Mouse (Mus musculus): ENCODE measurements around the gene Trappc4. TPM values are rescaled to one million over a fixed set of nuclear protein-coding genes. Genes with fewer than 3 reads are reported as not detected.
A peak's percentile ranks its signal among the peaks of the same experiment; 100 is the strongest.

The Trappc4 gene
- polyA plus RNA-seq, 1 experiment = 29.6 TPM

- Histone ChIP-seq H3K4me1 (peaks cover 25% of the 10 kb centered on the region), H3K27me3 (replicated peaks) (no peaks in the 10 kb centered on the region), H3K36me3 (replicated peaks; ENCODE audit: low read length) (peaks cover 34% of the 10 kb centered on the region), H3K4me3 (replicated peaks) (peak within 1 kb of the TSS; percentile 94), H3K9me3 (no peaks in the 10 kb centered on the region)
- TF ChIP-seq FLI1 (IDR thresholded peaks at IDR 0.05; ENCODE audit: low read length) (peak; percentile 73), GATA1 (IDR thresholded peaks at IDR 0.05; ENCODE audit: borderline replicate concordance, low read length) (no peak)
Observed at GRCm38 (mm10) chr9:44361190-44361917, 46.0 kb downstream of the Trappc4 start, which contains the start of gene Vps11. Gene Vps11, minus strand, starts transcription at chr9:44361670.

DNA sequence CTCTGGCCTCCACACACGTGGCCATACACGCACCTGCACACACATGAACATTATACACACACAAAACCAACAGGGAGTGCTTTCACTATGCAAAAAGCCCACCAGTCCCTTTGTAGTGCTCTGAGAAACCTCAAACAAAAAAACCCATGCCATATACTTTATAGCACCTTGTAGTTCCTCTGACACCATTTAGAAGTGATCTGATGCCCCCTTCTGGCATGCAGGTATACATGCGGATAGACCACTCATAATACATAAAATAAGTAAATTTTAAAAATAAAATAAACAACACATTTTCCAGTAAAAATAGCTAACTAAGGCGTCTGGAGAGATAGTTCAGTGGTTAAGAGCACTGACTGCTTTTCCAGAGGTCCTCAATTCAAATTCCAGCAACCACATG lies 50.2 kb downstream of the Trappc4 start:
- Histone ChIP-seq H3K27me3 (replicated peaks) (no peaks in the 10 kb centered on the region), H3K4me3 (replicated peaks) (no peak overlapping the region), H3K36me3 (replicated peaks; ENCODE audit: low read length) (peaks cover 75% of the 10 kb centered on the region), H3K9me3 (no peaks in the 10 kb centered on the region), H3K4me1 (peaks cover 21% of the 10 kb centered on the region)
- no peak for TF ChIP-seq FLI1 (IDR thresholded peaks at IDR 0.05; ENCODE audit: low read length)
- TF ChIP-seq GATA1 (IDR thresholded peaks at IDR 0.05; ENCODE audit: borderline replicate concordance, low read length) = no peak

Other genes with a start within 250 kb of the Trappc4 start
- gene Cbl, start 173.6 kb downstream of the Trappc4 start, polyA plus RNA-seq (2012; ENCODE audit: insufficient read depth, low replicate concordance) = 2.4 and 3.9 TPM in 2 replicates
- gene Ccdc153, start 166.9 kb downstream of the Trappc4 start, polyA plus RNA-seq (2012; ENCODE audit: insufficient read depth, low replicate concordance) = not detected in 2 replicates
- gene Pdzd3, start 156.1 kb downstream of the Trappc4 start, polyA plus RNA-seq (2012; ENCODE audit: insufficient read depth, low replicate concordance) = 0.35 TPM in 1 of 2 replicates, not detected in the other
- gene Nlrx1, start 139.0 kb downstream of the Trappc4 start, polyA plus RNA-seq (2012; ENCODE audit: insufficient read depth, low replicate concordance) = 5.5 and 12.5 TPM in 2 replicates
- gene Abcg4, start 119.0 kb downstream of the Trappc4 start, polyA plus RNA-seq (2012; ENCODE audit: insufficient read depth, low replicate concordance) = 0.19 TPM in 1 of 2 replicates, not detected in the other
- 1.3 and 4.9 TPM in 2 replicates for gene Hinfp, start 101.9 kb downstream of the Trappc4 start, polyA plus RNA-seq (2012; ENCODE audit: insufficient read depth, low replicate concordance)
- gene C2cd2l, start 87.3 kb downstream of the Trappc4 start, polyA plus RNA-seq (2012; ENCODE audit: insufficient read depth, low replicate concordance) = 44.6 and 94.5 TPM in 2 replicates
- gene Dpagt1, start 81.6 kb downstream of the Trappc4 start, polyA plus RNA-seq (2012; ENCODE audit: insufficient read depth, low replicate concordance) = 7.1 and 9.5 TPM in 2 replicates
- 416 and 1,650 TPM in 2 replicates for gene H2afx, start 72.9 kb downstream of the Trappc4 start, polyA plus RNA-seq (2012; ENCODE audit: insufficient read depth, low replicate concordance)
- 51.1 and 76.9 TPM in 2 replicates for gene Hmbs, start 63.4 kb downstream of the Trappc4 start, polyA plus RNA-seq (2012; ENCODE audit: insufficient read depth, low replicate concordance)
- gene Vps11, start 45.9 kb downstream of the Trappc4 start, polyA plus RNA-seq (2012; ENCODE audit: insufficient read depth, low replicate concordance) = 5.8 and 8.3 TPM in 2 replicates
- 14.1 and 28.1 TPM in 2 replicates for gene Hyou1, start 28.1 kb downstream of the Trappc4 start, polyA plus RNA-seq (2012; ENCODE audit: insufficient read depth, low replicate concordance)
- gene Slc37a4, start 10.7 kb downstream of the Trappc4 start, polyA plus RNA-seq (2012; ENCODE audit: insufficient read depth, low replicate concordance) = 10.2 and 10.4 TPM in 2 replicates
- 33.9 and 149 TPM in 2 replicates for gene Rps25, start 461 bp downstream of the Trappc4 start, polyA plus RNA-seq (2012; ENCODE audit: insufficient read depth, low replicate concordance)
- 11.9 and 19.2 TPM in 2 replicates for gene Ccdc84, start 11.0 kb upstream of the Trappc4 start, polyA plus RNA-seq (2012; ENCODE audit: insufficient read depth, low replicate concordance)
- gene Foxr1, start 33.5 kb upstream of the Trappc4 start, polyA plus RNA-seq (2012; ENCODE audit: insufficient read depth, low replicate concordance) = not detected in 2 replicates
- not detected in 2 replicates for gene Upk2, start 47.4 kb upstream of the Trappc4 start, polyA plus RNA-seq (2012; ENCODE audit: insufficient read depth, low replicate concordance)
- gene Bcl9l, start 75.2 kb upstream of the Trappc4 start, polyA plus RNA-seq (2012; ENCODE audit: insufficient read depth, low replicate concordance) = 11.6 and 16.1 TPM in 2 replicates
- gene Cxcr5, start 154.3 kb upstream of the Trappc4 start, polyA plus RNA-seq (2012; ENCODE audit: insufficient read depth, low replicate concordance) = not detected in 2 replicates
- 4.1 and 10.8 TPM in 2 replicates for gene Ddx6, start 197.3 kb upstream of the Trappc4 start, polyA plus RNA-seq (2012; ENCODE audit: insufficient read depth, low replicate concordance)